Mouse (Mus musculus): ENCODE data around the gene Casp3. TPM values are rescaled to one million over a fixed set of nuclear protein-coding genes. Genes with fewer than 3 reads are reported as not detected.
A peak's percentile ranks its signal among the peaks of the same experiment; 100 is the strongest.

Gene Casp3
- polyA plus RNA-seq, 1 experiment from 2014 or later: 315 TPM

DNA sequence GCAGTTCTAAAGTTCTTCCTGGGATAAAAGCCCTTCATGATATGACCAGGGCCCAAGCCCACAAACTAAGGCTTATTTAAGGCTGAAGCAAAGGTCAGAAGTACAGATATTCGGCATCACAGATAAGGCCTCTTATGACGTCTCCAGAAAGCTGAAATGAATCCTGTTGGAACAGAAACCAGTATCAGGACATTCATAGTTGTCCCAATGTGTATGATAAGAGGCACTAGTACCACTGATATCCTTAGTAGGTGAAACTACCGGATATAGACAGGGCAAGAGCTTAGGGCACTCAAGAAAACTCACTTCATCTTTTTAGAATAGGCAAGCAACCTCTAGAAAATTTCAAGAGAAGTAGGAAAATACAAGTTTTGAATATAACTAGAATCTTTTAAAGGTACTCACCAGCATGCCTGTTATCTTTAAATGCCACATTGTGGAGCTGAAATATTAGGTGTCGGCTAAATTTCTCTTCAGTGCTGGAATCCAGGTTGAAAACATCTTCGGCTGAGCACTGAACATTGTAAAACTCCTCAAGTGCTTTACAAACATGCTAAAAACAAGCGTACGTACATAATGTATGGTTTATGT, 17.7 kb upstream of the Casp3 start:
- H3K9me3 ChIP-seq (ENCODE audit: control insufficient read depth, low read length): no peaks in the 10 kb centered on the region
- no peak overlapping the region for H3K4me2 ChIP-seq (ENCODE audit: low read length)
- H3K4me1 ChIP-seq (replicated peaks; ENCODE audit: control insufficient read depth, insufficient read depth, low read length): no peaks in the 10 kb centered on the region
- H3K27ac ChIP-seq (ENCODE audit: low read length): no peak overlapping the region
- H3K36me3 ChIP-seq (ENCODE audit: control insufficient read depth, insufficient read depth): no peaks in the 10 kb centered on the region
- ATAC-seq: no peak
- WGBS: 93% methylated on average over 7 of the region's 7 CpGs
- H3K9ac ChIP-seq (replicated peaks; ENCODE audit: low read depth, low read length): no peak overlapping the region
- H3K27me3 ChIP-seq (replicated peaks; ENCODE audit: control insufficient read depth, insufficient read depth, low read length): no peaks in the 10 kb centered on the region
- no peak overlapping the region for H3K4me3 ChIP-seq (replicated peaks; ENCODE audit: low read length)

DNA sequence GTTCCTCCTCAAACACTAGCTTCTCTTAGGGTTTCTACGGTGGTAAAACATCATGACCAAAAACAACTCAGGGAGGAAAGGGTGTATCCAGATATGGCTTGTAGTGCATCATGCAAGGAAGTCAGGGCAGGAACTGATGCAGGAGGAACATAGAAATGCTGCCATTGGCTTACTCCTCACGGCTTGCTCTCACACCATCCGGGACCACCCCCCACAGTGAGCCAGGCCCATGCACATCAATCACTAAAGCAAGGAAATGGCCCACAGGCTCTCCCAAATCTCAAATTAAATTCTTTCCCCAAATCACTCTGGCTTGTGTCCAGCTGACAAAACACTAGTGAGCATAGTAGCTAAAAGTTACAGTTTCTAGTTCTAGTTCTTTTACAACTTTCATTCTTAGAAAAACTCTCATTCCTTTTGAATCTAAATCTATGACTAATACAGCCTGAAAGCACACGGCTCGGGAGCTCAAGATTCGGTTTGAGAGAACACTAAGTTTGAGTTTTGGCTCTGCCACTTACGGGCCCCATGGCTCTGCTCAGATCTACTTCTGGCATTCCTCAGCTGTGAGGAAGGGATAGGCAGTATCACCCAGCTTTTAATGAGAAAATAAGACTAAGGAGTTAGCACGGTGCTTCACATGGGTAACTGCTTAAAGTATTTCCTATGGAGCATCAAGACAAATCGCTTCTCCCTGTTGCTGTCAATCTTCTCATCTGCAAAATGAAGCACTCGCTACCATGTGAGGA, 16.0 kb upstream of the Casp3 start:
- no peak overlapping the region for H3K9ac ChIP-seq (replicated peaks; ENCODE audit: low read depth, low read length)
- no peaks in the 10 kb centered on the region for H3K4me1 ChIP-seq (replicated peaks; ENCODE audit: control insufficient read depth, insufficient read depth, low read length)
- H3K9me3 ChIP-seq (ENCODE audit: control insufficient read depth, low read length): no peaks in the 10 kb centered on the region
- no peak overlapping the region for H3K27ac ChIP-seq (ENCODE audit: low read length)
- WGBS: 71% methylated on average over 10 of the region's 10 CpGs
- H3K36me3 ChIP-seq (ENCODE audit: control insufficient read depth, insufficient read depth): no peaks in the 10 kb centered on the region
- H3K27me3 ChIP-seq (replicated peaks; ENCODE audit: control insufficient read depth, insufficient read depth, low read length): no peaks in the 10 kb centered on the region
- ATAC-seq: no peak
- no peak overlapping the region for H3K4me3 ChIP-seq (replicated peaks; ENCODE audit: low read length)
- H3K4me2 ChIP-seq (ENCODE audit: low read length): no peak overlapping the region

DNA sequence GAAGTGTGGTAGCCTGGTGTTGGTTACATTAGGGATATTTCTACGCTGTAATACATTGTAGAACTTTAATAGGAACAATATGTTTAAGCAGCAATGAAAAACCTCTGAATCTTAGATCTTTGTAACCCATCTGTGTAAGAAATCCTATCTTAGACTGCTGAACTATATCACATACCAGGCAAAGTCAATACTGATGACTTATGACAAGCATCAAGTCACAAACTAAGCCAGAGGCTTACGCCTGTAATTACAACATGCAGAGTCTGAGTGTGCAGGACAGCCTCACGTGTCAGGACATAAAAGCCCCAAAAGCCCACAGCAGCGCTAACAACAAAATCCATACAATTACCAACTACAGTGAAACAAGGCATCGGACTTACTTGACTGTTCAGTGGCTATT, 13.5 kb upstream of the Casp3 start:
- no peak overlapping the region for H3K27ac ChIP-seq (ENCODE audit: low read length)
- H3K9me3 ChIP-seq (ENCODE audit: control insufficient read depth, low read length): no peaks in the 10 kb centered on the region
- no peak for ATAC-seq
- H3K9ac ChIP-seq (replicated peaks; ENCODE audit: low read depth, low read length): no peak overlapping the region
- H3K36me3 ChIP-seq (ENCODE audit: control insufficient read depth, insufficient read depth): no peaks in the 10 kb centered on the region
- H3K4me3 ChIP-seq (replicated peaks; ENCODE audit: low read length): no peak overlapping the region
- H3K4me2 ChIP-seq (ENCODE audit: low read length): no peak overlapping the region
- H3K27me3 ChIP-seq (replicated peaks; ENCODE audit: control insufficient read depth, insufficient read depth, low read length): no peaks in the 10 kb centered on the region
- no peaks in the 10 kb centered on the region for H3K4me1 ChIP-seq (replicated peaks; ENCODE audit: control insufficient read depth, insufficient read depth, low read length)
- WGBS: 89% methylated on average over 5 of the region's 5 CpGs

DNA sequence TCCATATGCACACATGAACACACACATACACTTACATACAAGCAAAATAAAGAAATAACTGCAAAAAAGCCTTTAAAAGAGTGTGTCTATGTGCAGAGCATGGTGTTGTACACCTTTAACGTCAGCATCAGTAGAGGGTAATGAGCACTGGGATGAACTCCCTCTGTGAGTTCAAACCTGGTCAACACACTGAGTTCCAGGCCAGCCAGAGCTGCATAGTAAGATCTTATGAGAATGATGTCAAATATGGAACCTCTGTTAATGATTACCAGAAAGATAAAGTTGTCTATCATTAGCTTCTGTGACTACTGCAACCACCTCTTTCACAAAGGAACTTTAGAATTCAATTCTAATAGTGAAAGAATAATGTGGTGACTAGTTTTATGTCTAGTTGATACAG, 10.2 kb upstream of the Casp3 start:
- no peak overlapping the region for H3K4me2 ChIP-seq (ENCODE audit: low read length)
- no peak overlapping the region for H3K27ac ChIP-seq (ENCODE audit: low read length)
- H3K27me3 ChIP-seq (replicated peaks; ENCODE audit: control insufficient read depth, insufficient read depth, low read length): no peaks in the 10 kb centered on the region
- ATAC-seq: no peak
- H3K4me3 ChIP-seq (replicated peaks; ENCODE audit: low read length): no peak overlapping the region
- no peaks in the 10 kb centered on the region for H3K4me1 ChIP-seq (replicated peaks; ENCODE audit: control insufficient read depth, insufficient read depth, low read length)
- H3K9ac ChIP-seq (replicated peaks; ENCODE audit: low read depth, low read length): no peak overlapping the region
- 86% methylated on average over 1 of the region's 1 CpGs for WGBS
- H3K36me3 ChIP-seq (ENCODE audit: control insufficient read depth, insufficient read depth): no peaks in the 10 kb centered on the region
- no peaks in the 10 kb centered on the region for H3K9me3 ChIP-seq (ENCODE audit: control insufficient read depth, low read length)

DNA sequence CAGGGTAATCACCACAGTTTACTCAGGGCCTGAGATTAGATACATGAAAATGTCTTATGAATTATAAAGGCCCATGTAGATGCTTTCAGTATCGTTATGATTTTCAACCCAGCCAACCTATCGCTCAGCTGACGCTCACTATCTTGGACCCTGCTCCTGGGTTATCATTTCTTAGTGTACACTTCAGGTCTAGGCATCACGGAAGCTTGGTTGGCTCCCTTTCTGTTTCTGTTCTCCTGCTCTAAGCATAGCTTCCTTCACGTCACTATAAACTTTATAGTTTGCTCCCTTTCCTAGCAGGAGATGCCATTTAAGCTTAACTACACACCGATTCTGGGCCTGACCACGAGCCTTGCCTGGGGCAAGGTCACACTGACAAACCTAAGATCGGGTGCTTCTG, 5.5 kb upstream of the Casp3 start:
- Histone ChIP-seq H3K9me3 (ENCODE audit: control insufficient read depth, low read length) (no peaks in the 10 kb centered on the region), H3K4me3 (replicated peaks; ENCODE audit: low read length) (no peak overlapping the region), H3K36me3 (ENCODE audit: control insufficient read depth, insufficient read depth) (no peaks in the 10 kb centered on the region), H3K4me1 (replicated peaks; ENCODE audit: control insufficient read depth, insufficient read depth, low read length) (peaks cover 3% of the 10 kb centered on the region; the same call in 1 of the 2 replicates), H3K27ac (ENCODE audit: low read length) (no peak overlapping the region), H3K4me2 (ENCODE audit: low read length) (no peak overlapping the region), H3K9ac (replicated peaks; ENCODE audit: low read depth, low read length) (no peak overlapping the region), H3K27me3 (replicated peaks; ENCODE audit: control insufficient read depth, insufficient read depth, low read length) (no peaks in the 10 kb centered on the region)
- 95% methylated on average over 8 of the region's 8 CpGs for WGBS
- no peak for ATAC-seq

DNA sequence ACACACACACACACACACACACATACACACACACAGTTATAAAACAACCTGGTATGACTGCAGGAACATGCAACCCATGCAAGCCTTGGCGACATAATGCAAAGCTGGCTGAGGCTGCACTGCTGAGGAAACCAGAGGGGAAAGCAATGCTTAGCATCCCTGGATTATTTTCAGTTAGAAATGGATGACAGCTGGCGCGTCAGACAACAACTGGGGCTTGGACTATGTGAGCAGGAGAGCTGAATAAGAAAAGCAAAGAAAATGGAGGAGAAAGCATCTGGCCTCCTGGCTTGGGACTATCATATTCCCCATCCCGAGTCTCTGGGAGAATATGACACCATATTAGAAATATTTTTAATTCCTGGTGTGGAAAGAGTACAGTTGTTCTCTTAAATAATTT, 4.2 kb upstream of the Casp3 start:
- 87% methylated on average over 4 of the region's 4 CpGs for WGBS
- no peak for ATAC-seq
- no peak overlapping the region for H3K4me3 ChIP-seq (replicated peaks; ENCODE audit: low read length)
- H3K36me3 ChIP-seq (ENCODE audit: control insufficient read depth, insufficient read depth): no peaks in the 10 kb centered on the region
- no peaks in the 10 kb centered on the region for H3K27me3 ChIP-seq (replicated peaks; ENCODE audit: control insufficient read depth, insufficient read depth, low read length)
- peaks cover 3% of the 10 kb centered on the region; the same call in 1 of the 2 replicates for H3K4me1 ChIP-seq (replicated peaks; ENCODE audit: control insufficient read depth, insufficient read depth, low read length)
- H3K27ac ChIP-seq (ENCODE audit: low read length): no peak overlapping the region
- H3K9me3 ChIP-seq (ENCODE audit: control insufficient read depth, low read length): no peaks in the 10 kb centered on the region
- H3K4me2 ChIP-seq (ENCODE audit: low read length): no peak overlapping the region
- no peak overlapping the region for H3K9ac ChIP-seq (replicated peaks; ENCODE audit: low read depth, low read length)

DNA sequence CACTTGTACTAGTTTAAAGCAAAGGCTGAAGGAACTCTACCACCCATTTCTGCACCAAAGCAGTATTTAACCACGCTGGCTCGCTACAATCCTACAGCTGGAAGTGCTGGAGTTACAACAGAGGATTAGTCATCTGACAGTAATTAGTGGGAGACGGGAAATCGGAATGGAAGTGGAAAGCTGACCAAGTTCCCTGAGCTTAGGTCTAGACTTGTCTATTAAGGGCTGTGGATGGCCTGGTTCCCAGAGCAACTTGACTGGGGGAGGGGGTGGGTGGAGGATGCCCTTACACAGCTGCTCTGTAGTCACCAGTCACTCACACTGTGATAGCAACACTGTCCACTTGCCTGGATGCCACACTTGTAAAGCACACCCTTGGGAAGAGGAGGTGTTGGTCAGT, 3.7 kb upstream of the Casp3 start:
- H3K9me3 ChIP-seq (ENCODE audit: control insufficient read depth, low read length): no peaks in the 10 kb centered on the region
- 42% methylated on average over 4 of the region's 4 CpGs for WGBS
- no peaks in the 10 kb centered on the region for H3K36me3 ChIP-seq (ENCODE audit: control insufficient read depth, insufficient read depth)
- no peak overlapping the region for H3K4me3 ChIP-seq (replicated peaks; ENCODE audit: low read length)
- H3K27ac ChIP-seq (ENCODE audit: low read length): no peak overlapping the region
- no peak overlapping the region for H3K9ac ChIP-seq (replicated peaks; ENCODE audit: low read depth, low read length)
- no peak overlapping the region for H3K4me2 ChIP-seq (ENCODE audit: low read length)
- peaks cover 3% of the 10 kb centered on the region; the same call in 1 of the 2 replicates for H3K4me1 ChIP-seq (replicated peaks; ENCODE audit: control insufficient read depth, insufficient read depth, low read length)
- ATAC-seq: no peak
- no peaks in the 10 kb centered on the region for H3K27me3 ChIP-seq (replicated peaks; ENCODE audit: control insufficient read depth, insufficient read depth, low read length)

DNA sequence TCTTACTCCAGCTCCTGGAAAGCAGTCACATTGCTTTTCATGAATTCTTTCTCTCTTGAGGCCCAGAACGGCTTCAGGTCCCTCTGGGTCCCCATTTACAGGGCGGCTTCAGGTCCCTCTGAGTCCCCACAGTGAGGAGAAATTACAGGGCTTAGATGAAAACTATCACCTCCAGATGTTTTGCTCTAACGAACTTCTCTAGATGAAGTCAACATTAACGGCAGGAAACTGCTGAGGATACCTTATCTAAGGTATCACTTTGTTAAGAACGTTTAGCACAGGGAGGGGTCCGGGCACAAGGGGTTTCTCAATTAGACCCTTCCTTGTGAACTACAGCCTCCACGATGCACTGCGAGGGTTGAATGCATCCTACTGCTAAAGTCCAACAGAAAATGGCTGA, 1.2 kb upstream of the Casp3 start:
- H3K4me2 ChIP-seq (ENCODE audit: low read length): no peak overlapping the region
- H3K9ac ChIP-seq (replicated peaks; ENCODE audit: low read depth, low read length): no peak overlapping the region
- WGBS: 91% methylated on average over 8 of the region's 8 CpGs
- ATAC-seq: no peak
- H3K9me3 ChIP-seq (ENCODE audit: control insufficient read depth, low read length): no peaks in the 10 kb centered on the region
- H3K27me3 ChIP-seq (replicated peaks; ENCODE audit: control insufficient read depth, insufficient read depth, low read length): no peaks in the 10 kb centered on the region
- H3K27ac ChIP-seq (ENCODE audit: low read length): no peak overlapping the region
- peaks cover 19% of the 10 kb centered on the region for H3K4me1 ChIP-seq (replicated peaks; ENCODE audit: control insufficient read depth, insufficient read depth, low read length)
- no peak overlapping the region for H3K4me3 ChIP-seq (replicated peaks; ENCODE audit: low read length)
- no peaks in the 10 kb centered on the region for H3K36me3 ChIP-seq (ENCODE audit: control insufficient read depth, insufficient read depth)

DNA sequence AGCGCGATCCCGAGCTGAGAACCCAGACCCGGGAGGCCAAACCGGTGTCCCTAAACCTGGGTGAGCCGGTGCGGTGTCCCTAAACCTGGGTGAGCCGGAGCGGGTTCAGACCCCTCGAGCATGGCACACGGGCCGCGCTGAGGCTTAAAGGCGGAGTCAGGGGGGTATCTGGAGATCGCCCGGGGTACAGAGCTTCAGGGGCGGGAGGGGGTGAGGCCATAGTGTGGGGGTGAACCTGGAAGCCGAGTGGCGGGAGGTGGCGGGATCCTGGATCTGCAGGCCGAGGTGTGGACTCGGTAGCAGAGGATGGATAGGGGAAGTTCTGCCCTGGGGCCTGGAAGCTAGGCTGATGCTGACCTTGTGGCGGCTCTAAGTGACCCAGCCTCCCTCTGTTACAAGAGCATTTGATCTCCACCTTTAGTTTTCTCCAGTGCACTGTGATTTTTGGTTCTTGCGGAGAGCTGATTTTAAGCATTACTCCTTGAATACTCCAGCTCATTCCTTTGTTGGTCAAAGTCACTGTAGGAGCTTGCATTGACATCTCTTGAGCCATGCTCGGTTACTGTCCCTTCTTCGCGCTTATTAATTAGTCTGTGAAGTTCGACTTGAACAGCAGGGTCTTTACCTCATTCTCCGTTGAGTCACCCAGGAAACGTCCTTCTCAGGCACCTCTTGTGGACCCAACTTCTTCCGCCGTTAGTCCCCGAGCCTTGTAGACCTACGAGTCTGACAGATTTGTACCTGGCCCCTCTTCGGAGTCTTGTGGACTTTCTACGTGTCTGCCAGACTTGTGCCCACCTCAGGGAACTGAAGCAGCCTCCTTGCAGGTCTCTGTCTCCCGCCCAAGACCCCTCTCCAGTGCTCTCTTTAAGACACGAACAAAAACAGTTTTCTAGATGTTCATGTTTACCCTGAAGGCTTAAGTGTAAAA, 864 bp downstream of the Casp3 start:
- ATAC-seq: peak; percentile 53
- Histone ChIP-seq H3K9ac (replicated peaks; ENCODE audit: low read depth, low read length) (peak overlapping the region; percentile 97), H3K4me2 (ENCODE audit: low read length) (peak overlapping the region; percentile 67), H3K27ac (ENCODE audit: low read length) (peak overlapping the region; percentile 97), H3K36me3 (ENCODE audit: control insufficient read depth, insufficient read depth) (no peaks in the 10 kb centered on the region), H3K27me3 (replicated peaks; ENCODE audit: control insufficient read depth, insufficient read depth, low read length) (no peaks in the 10 kb centered on the region), H3K9me3 (ENCODE audit: control insufficient read depth, low read length) (no peaks in the 10 kb centered on the region), H3K4me1 (replicated peaks; ENCODE audit: control insufficient read depth, insufficient read depth, low read length) (peaks cover 19% of the 10 kb centered on the region), H3K4me3 (replicated peaks; ENCODE audit: low read length) (peak overlapping the region; percentile 93)
- under 1% methylated on average over 38 of the region's 38 CpGs for WGBS

All from forebrain, embryonic 16.5 days (tissue).